Mouse (Mus musculus): ENCODE results near the gene Usp49. TPM values are rescaled to one million over a fixed set of nuclear protein-coding genes. Genes with fewer than 3 reads are reported as not detected.
"Not testable (repeated sequence)": the region's sequence is repeated elsewhere in the genome, so short reads cannot be mapped to it uniquely, and the experiment has no call there.

Gene Usp49
- polyA plus RNA-seq, 1 experiment, result 8.8 TPM

DNA sequence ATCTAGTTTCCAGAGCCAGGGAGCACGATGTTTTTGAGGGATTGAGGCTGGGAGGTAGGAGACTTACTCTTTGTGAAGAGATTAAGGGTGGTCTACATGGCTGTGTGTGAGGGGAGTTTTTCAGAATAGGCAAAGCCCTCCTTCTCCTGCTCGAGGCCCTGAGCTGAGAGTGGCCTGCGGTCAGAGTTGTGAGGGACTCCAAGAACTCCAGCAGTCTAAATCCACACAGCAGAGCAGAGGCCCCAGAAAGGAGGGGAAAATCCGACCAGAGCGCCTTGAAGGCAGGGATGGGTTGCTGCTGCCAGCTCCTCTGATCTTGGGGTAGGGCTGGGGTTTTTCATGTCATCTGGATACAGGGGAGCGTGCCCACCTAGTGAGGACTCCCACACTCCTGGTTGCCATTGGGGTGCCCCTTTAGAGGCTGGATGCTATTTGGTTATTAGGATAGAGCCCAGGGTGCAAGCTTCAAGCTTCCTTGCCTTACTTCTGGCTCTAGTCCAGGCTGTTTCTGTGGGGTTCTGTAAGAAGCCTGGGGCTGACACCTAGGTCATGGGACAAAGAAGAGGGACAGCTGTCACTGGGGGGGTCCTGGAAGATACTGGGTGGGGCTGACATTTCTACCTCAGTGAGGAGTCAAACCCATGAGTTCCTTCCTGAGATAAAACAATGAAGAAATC, 34.2 kb upstream of the Usp49 start:
- peak overlapping the region; percentile 92 for H3K27ac ChIP-seq (ENCODE audit: insufficient read depth, low read length)
- TF ChIP-seq POLR2A (IDR thresholded peaks at IDR 0.05; ENCODE audit: low read depth, low read length) (no peak), CTCF (IDR thresholded peaks at IDR 0.05; ENCODE audit: borderline replicate concordance, insufficient read depth, low read length) (no peak)
- H3K4me1 ChIP-seq (ENCODE audit: control insufficient read depth, insufficient read depth, low read length), result peaks cover 10% of the 10 kb centered on the region
- H3K4me3 ChIP-seq (ENCODE audit: insufficient read depth, low read length), result peak overlapping the region; percentile 83

DNA sequence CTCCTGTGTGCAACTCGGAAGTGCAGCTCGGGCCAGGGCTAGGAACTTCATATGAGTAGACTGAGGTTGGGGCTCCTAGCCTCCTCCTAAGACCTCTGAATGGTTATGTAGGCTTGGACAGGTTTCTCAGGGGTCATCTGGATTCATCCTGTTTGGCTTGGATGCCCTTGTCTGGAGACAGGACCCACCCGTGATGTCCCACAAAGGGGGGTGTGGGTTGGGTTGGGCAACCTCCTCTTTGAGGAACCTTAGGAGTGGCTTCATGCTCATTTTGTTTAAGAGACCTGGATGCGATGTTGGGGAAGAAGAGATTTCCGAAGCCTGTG, 33.7 kb upstream of the Usp49 start:
- H3K4me3 ChIP-seq (ENCODE audit: insufficient read depth, low read length), result no peak overlapping the region
- peaks cover 10% of the 10 kb centered on the region for H3K4me1 ChIP-seq (ENCODE audit: control insufficient read depth, insufficient read depth, low read length)
- H3K27ac ChIP-seq (ENCODE audit: insufficient read depth, low read length), result peak overlapping the region; percentile 92
- no peak for TF ChIP-seq CTCF (IDR thresholded peaks at IDR 0.05; ENCODE audit: borderline replicate concordance, insufficient read depth, low read length)
- TF ChIP-seq POLR2A (IDR thresholded peaks at IDR 0.05; ENCODE audit: low read depth, low read length), result no peak

DNA sequence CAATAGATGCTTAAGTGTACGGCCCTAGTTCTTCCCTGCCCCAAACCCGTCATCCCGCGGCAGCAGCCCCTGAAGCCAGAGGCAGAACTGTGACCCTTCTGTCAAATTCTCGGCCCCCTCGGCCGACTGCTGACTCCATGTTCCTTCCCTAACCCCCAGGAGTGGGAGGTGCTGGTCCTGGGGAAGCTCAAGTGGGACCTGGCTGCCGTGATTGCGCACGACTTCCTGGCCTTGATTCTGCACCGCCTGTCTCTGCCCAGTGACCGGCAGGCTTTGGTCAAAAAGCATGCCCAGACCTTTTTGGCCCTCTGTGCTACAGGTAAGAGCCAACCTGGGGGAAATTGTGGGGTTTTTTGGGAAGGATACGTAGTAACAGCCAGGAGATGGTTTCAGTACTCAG, 33.2 kb upstream of the Usp49 start:
- Histone ChIP-seq H3K4me3 (ENCODE audit: insufficient read depth, low read length) (no peak overlapping the region), H3K27ac (ENCODE audit: insufficient read depth, low read length) (no peak overlapping the region), H3K4me1 (ENCODE audit: control insufficient read depth, insufficient read depth, low read length) (peaks cover 10% of the 10 kb centered on the region)
- no peak for TF ChIP-seq CTCF (IDR thresholded peaks at IDR 0.05; ENCODE audit: borderline replicate concordance, insufficient read depth, low read length)
- TF ChIP-seq POLR2A (IDR thresholded peaks at IDR 0.05; ENCODE audit: low read depth, low read length), result no peak

DNA sequence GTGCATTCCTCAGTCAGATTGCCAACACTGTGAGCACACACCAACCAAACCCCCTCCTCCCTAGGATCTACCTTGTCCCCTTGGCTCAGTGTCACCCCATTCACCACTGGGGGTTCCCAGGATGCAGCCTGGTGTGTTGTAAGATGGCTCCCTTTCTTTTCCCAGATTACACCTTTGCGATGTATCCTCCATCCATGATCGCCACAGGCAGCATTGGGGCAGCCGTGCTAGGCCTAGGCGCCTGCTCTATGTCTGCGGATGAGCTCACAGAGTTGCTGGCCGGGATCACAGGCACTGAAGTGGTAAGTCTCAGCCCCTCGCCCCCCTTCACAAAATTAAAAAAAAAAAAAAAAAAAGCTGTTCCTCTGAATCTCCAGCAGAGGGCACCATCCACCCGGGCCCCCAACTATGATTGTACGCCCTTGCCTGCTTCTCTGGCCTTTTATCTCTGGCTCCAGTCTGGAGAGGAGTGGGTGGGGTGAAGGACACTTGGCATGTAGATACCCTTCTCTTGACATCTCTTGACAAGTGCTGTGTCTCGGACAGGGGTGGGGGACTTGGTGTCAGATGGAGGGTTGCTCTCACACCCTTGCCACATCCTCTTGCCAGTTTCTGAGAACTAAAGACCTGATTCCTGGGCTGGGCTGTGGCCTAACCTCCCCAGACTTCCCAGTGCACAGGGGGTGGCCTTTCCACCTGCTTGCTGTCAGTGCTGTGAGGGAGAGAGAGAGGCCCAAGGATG, 32.5 kb upstream of the Usp49 start:
- TF ChIP-seq POLR2A (IDR thresholded peaks at IDR 0.05; ENCODE audit: low read depth, low read length) (no peak), CTCF (IDR thresholded peaks at IDR 0.05; ENCODE audit: borderline replicate concordance, insufficient read depth, low read length) (0 out of 2 replicates have a peak, but pooled peaks have one; percentile 13)
- Histone ChIP-seq H3K4me1 (ENCODE audit: control insufficient read depth, insufficient read depth, low read length) (peaks cover 7% of the 10 kb centered on the region), H3K4me3 (ENCODE audit: insufficient read depth, low read length) (no peak overlapping the region), H3K27ac (ENCODE audit: insufficient read depth, low read length) (no peak overlapping the region)

DNA sequence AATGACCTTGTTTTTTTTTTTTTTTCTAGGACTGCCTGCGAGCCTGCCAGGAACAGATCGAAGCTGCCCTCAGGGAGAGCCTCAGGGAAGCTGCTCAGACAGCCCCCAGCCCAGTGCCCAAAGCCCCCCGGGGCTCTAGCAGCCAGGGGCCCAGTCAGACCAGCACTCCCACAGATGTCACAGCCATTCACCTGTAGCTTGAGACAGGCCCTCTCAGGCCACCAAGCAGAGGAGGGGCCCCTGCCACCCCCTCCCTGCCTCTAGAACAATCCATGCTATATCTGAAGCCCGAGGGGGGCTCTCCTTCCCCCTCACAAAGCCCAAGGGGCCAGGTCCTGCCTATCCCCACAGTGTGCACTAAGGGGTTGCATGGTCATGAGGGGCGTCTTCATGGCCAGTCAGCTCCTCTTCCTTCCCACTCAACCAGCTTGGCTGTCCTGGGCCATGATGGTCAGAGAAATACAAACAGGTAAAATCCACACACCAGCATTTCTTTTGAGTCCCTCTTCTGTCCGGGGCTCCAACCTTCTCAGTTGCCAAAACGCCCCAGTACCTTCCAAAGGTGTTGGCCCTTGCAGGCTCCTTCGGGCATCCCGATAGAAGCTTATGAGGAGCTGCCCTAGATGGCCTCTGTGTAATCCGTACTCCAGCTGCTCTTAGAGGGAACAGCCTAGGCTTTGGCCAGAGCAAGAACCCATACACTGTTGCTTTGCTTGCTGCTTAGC, 31.7 kb upstream of the Usp49 start:
- H3K4me1 ChIP-seq (ENCODE audit: control insufficient read depth, insufficient read depth, low read length); H3K4me3 ChIP-seq (ENCODE audit: insufficient read depth, low read length); H3K27ac ChIP-seq (ENCODE audit: insufficient read depth, low read length): not testable (repeated sequence)

DNA sequence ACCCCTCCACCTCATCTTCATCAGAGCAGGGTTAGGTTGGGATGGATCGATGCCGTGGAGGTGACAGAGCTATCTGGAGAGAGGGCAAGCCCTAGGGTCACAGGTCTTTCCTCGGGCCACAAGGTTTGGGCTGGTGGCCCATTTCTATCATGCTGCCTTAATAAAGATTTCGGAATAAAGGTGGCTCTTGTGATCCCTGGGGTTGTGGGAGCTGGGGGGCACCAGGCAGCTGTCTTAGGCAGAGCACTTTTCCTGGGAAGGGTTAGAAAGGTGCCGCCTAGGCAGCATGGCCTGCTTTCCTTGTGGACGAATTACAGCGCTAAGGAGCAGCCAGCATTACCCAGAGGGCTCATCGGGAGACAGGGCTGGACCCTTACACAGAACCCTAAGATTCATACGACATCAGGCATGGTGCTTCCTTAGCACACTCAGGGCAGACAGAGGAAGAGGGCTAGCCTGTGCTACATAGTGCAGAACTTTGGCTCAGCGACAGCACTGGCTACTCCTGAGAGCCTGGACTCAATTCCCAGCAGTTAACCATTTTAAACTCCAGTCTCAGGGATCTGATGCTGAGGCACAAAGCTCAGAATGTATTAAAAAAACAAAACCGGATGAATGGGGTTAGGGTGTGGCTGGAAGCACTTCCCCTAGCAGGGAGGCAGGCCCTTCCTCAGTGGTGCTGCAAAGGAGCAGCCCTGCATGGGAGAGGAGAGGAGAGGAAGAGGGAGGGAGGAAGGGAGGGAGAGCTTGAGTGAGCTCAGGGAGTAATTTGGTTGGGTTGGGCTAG, 30.8 kb upstream of the Usp49 start:
- Histone ChIP-seq H3K4me1 (ENCODE audit: control insufficient read depth, insufficient read depth, low read length) (peaks cover 7% of the 10 kb centered on the region), H3K27ac (ENCODE audit: insufficient read depth, low read length) (peak overlapping the region; percentile 21; the same call in 1 of the 2 replicates), H3K4me3 (ENCODE audit: insufficient read depth, low read length) (no peak overlapping the region)
- TF ChIP-seq CTCF (IDR thresholded peaks at IDR 0.05; ENCODE audit: borderline replicate concordance, insufficient read depth, low read length) (no peak), POLR2A (IDR thresholded peaks at IDR 0.05; ENCODE audit: low read depth, low read length) (peak; percentile 31)

DNA sequence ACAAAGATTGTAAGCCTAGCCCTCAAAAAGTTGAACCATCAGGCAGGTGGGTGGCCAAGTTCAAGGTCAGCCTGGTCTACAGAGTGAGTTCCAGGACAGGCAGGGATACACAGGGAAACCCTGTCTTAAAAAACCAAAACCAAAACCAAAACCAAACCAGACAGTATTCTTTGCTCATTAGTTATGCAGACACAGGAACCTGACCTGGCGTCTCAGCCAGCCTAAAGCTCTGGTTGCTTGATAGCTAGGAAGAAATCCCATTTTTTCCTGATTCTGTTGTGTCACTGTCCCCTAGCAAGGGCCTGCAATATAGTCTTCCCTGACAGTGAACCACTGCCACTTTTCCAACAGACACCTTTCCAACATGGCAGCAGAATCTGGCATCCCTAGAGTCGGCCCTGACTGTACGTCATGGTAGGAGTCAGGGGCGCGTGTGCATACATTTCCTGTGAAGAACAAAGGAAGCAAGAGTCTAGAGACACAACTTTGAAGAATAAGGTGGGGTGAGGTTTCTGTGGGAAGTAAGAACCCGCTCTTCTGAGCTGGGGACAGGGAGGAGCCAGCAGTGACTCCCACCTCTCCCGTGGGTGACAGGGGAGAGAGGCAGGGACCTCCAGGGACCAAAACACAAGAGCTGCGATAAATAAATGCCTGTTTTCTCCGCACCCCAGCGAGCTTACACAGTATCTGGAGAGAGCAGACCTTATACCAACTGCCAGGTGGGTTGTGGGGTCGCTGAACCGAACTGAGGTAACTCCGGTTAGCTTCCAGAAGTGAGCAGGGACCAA, 29.7 kb upstream of the Usp49 start:
- TF ChIP-seq CTCF (IDR thresholded peaks at IDR 0.05; ENCODE audit: borderline replicate concordance, insufficient read depth, low read length) (no peak), POLR2A (IDR thresholded peaks at IDR 0.05; ENCODE audit: low read depth, low read length) (no peak)
- no peak overlapping the region for H3K27ac ChIP-seq (ENCODE audit: insufficient read depth, low read length)
- H3K4me1 ChIP-seq (ENCODE audit: control insufficient read depth, insufficient read depth, low read length), result peaks cover 7% of the 10 kb centered on the region

DNA sequence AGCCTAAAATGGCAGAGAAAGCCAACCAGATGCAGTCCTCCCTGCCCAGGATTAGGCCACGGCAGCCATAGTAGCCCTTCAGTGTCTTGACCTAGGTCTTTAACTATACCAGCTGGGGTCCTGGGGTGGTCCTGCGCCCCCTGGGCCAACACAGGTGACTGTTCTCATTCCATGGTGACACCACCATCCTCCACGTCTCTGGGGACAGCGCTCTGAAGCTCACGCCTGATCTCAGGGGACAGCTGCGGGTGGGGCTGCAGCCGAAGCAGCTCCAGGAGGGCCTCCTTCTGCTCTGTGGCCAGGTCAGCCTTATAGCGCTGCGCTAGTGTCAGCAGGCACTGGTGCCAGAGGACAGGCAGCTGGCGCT, 29.1 kb upstream of the Usp49 start:
- no peak overlapping the region for H3K4me3 ChIP-seq (ENCODE audit: insufficient read depth, low read length)
- no peak overlapping the region for H3K27ac ChIP-seq (ENCODE audit: insufficient read depth, low read length)
- no peak for TF ChIP-seq CTCF (IDR thresholded peaks at IDR 0.05; ENCODE audit: borderline replicate concordance, insufficient read depth, low read length)
- no peak for TF ChIP-seq POLR2A (IDR thresholded peaks at IDR 0.05; ENCODE audit: low read depth, low read length)
- peaks cover 6% of the 10 kb centered on the region for H3K4me1 ChIP-seq (ENCODE audit: control insufficient read depth, insufficient read depth, low read length)

More for the DNA sequence above, 29.7 kb upstream of the Usp49 start:
- no peak overlapping the region for H3K4me3 ChIP-seq (ENCODE audit: insufficient read depth, low read length)

DNA sequence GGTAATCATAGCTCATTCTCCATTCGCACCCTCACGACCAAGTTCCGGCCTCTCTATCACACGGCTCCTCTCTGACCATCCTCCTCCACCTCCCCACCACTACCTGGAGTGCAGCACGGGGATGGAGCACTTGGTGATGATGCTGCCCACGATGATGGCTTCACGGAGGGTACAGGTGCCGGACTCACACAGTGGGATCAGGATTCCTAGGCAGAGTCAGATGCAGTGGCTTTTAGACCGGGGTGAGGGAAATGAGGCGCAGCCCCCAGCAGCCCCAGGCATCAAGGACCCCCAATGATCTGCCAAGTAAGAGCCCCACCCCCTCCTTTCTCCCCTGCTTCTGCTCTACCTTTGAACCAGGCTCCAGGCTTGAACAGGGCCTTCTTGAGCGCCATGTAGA, 28.2 kb upstream of the Usp49 start:
- TF ChIP-seq CTCF (IDR thresholded peaks at IDR 0.05; ENCODE audit: borderline replicate concordance, insufficient read depth, low read length) (no peak), POLR2A (IDR thresholded peaks at IDR 0.05; ENCODE audit: low read depth, low read length) (no peak)
- no peak overlapping the region for H3K27ac ChIP-seq (ENCODE audit: insufficient read depth, low read length)
- H3K4me3 ChIP-seq (ENCODE audit: insufficient read depth, low read length), result no peak overlapping the region
- H3K4me1 ChIP-seq (ENCODE audit: control insufficient read depth, insufficient read depth, low read length), result no peaks in the 10 kb centered on the region

All from embryonic fibroblast, embryonic 13.5 days (primary cell).